Mouse (Mus musculus): ENCODE results near the gene Itga3. TPM values are rescaled to one million over a fixed set of nuclear protein-coding genes. Genes with fewer than 3 reads are reported as not detected.

The Itga3 gene
- polyA plus RNA-seq, 1 experiment from 2014 or later, result 29.0 TPM

GRCm38 (mm10) chr11:95077956-95078355 lies 1.4 kb upstream of the Itga3 start:
- whole genome bisulfite sequencing, result 50% methylated on average over 7 of the region's 7 CpGs
- Histone ChIP-seq H3K4me1 (replicated peaks; ENCODE audit: control insufficient read depth, insufficient read depth, low read length) (peaks cover 46% of the 10 kb centered on the region), H3K4me2 (ENCODE audit: low read length) (peak overlapping the region; percentile 81), H3K27me3 (replicated peaks; ENCODE audit: control insufficient read depth, insufficient read depth, low read length) (peaks cover 8% of the 10 kb centered on the region; the same call in 1 of the 2 replicates), H3K27ac (ENCODE audit: low read depth) (no peak overlapping the region), H3K9me3 (ENCODE audit: control insufficient read depth, low read length) (no peaks in the 10 kb centered on the region), H3K9ac (ENCODE audit: low read length) (no peak overlapping the region), H3K36me3 (ENCODE audit: control insufficient read depth, insufficient read depth, low read length) (no peaks in the 10 kb centered on the region), H3K4me3 (ENCODE audit: low read depth, low read length) (no peak overlapping the region)
- DNase-seq (ENCODE audit: low spot score), result no peak
- no peak for ATAC-seq (replicated peaks; ENCODE audit: low FRiP score, low TSS enrichment, low read depth)

- peak overlapping the region; percentile 60 for H3K9ac ChIP-seq (ENCODE audit: low read length)
- H3K4me2 ChIP-seq (ENCODE audit: low read length), result peak overlapping the region; percentile 81
- H3K36me3 ChIP-seq (ENCODE audit: control insufficient read depth, insufficient read depth, low read length), result no peaks in the 10 kb centered on the region
- WGBS, result 0% methylated on average over 41 of the region's 42 CpGs
- peaks cover 8% of the 10 kb centered on the region; the same call in 1 of the 2 replicates for H3K27me3 ChIP-seq (replicated peaks; ENCODE audit: control insufficient read depth, insufficient read depth, low read length)
- H3K4me1 ChIP-seq (replicated peaks; ENCODE audit: control insufficient read depth, insufficient read depth, low read length), result peaks cover 63% of the 10 kb centered on the region
- H3K4me3 ChIP-seq (ENCODE audit: low read depth, low read length), result peak overlapping the region; percentile 52
- peak; percentile 49 for ATAC-seq (replicated peaks; ENCODE audit: low FRiP score, low TSS enrichment, low read depth)
- no peaks in the 10 kb centered on the region for H3K9me3 ChIP-seq (ENCODE audit: control insufficient read depth, low read length)
- peak overlapping the region; percentile 69 for H3K27ac ChIP-seq (ENCODE audit: low read depth)
- DNase-seq (ENCODE audit: low spot score), result peak; percentile 84
These were observed 513 bp downstream of the Itga3 start for GRCm38 (mm10) chr11:95076041-95076535.

GRCm38 (mm10) chr11:95075197-95076040 lies 1.2 kb downstream of the Itga3 start:
- peak overlapping the region; percentile 52 for H3K4me3 ChIP-seq (ENCODE audit: low read depth, low read length)
- 5% methylated on average over 19 of the region's 19 CpGs for WGBS
- H3K27ac ChIP-seq (ENCODE audit: low read depth), result peak overlapping the region; percentile 69
- ATAC-seq (replicated peaks; ENCODE audit: low FRiP score, low TSS enrichment, low read depth) (peak; percentile 9; the same call in 1 of the 2 replicates), DNase-seq (ENCODE audit: low spot score) (peak; percentile 65)
- H3K4me2 ChIP-seq (ENCODE audit: low read length), result peak overlapping the region; percentile 81
- peaks cover 66% of the 10 kb centered on the region for H3K4me1 ChIP-seq (replicated peaks; ENCODE audit: control insufficient read depth, insufficient read depth, low read length)
- no peaks in the 10 kb centered on the region for H3K36me3 ChIP-seq (ENCODE audit: control insufficient read depth, insufficient read depth, low read length)
- H3K9ac ChIP-seq (ENCODE audit: low read length), result peak overlapping the region; percentile 60
- H3K9me3 ChIP-seq (ENCODE audit: control insufficient read depth, low read length), result no peaks in the 10 kb centered on the region
- peaks cover 8% of the 10 kb centered on the region; the same call in 1 of the 2 replicates for H3K27me3 ChIP-seq (replicated peaks; ENCODE audit: control insufficient read depth, insufficient read depth, low read length)

- 0 out of 2 replicates have a peak, but pooled peaks have one; percentile 10 for ATAC-seq (replicated peaks; ENCODE audit: low FRiP score, low TSS enrichment, low read depth)
- Histone ChIP-seq H3K4me1 (replicated peaks; ENCODE audit: control insufficient read depth, insufficient read depth, low read length) (peaks cover 63% of the 10 kb centered on the region), H3K27ac (ENCODE audit: low read depth) (0 out of 2 replicates have a peak overlapping the region, but pooled peaks have one; percentile 28), H3K4me3 (ENCODE audit: low read depth, low read length) (peak overlapping the region; percentile 52), H3K4me2 (ENCODE audit: low read length) (peak overlapping the region; percentile 81), H3K36me3 (ENCODE audit: control insufficient read depth, insufficient read depth, low read length) (no peaks in the 10 kb centered on the region), H3K9me3 (ENCODE audit: control insufficient read depth, low read length) (no peaks in the 10 kb centered on the region), H3K27me3 (replicated peaks; ENCODE audit: control insufficient read depth, insufficient read depth, low read length) (peaks cover 8% of the 10 kb centered on the region; the same call in 1 of the 2 replicates), H3K9ac (ENCODE audit: low read length) (no peak overlapping the region)
- DNase-seq (ENCODE audit: low spot score), result peak; percentile 64
- 37% methylated on average over 4 of the region's 4 CpGs for WGBS
These were observed 1.9 kb downstream of the Itga3 start for GRCm38 (mm10) chr11:95074694-95075093.

- Histone ChIP-seq H3K9ac (ENCODE audit: low read length) (no peak overlapping the region), H3K36me3 (ENCODE audit: control insufficient read depth, insufficient read depth, low read length) (no peaks in the 10 kb centered on the region), H3K4me3 (ENCODE audit: low read depth, low read length) (0 out of 2 replicates have a peak overlapping the region, but pooled peaks have one; percentile 6), H3K27ac (ENCODE audit: low read depth) (no peak overlapping the region), H3K4me2 (ENCODE audit: low read length) (peak overlapping the region; percentile 81), H3K27me3 (replicated peaks; ENCODE audit: control insufficient read depth, insufficient read depth, low read length) (peaks cover 8% of the 10 kb centered on the region; the same call in 1 of the 2 replicates), H3K4me1 (replicated peaks; ENCODE audit: control insufficient read depth, insufficient read depth, low read length) (peaks cover 54% of the 10 kb centered on the region), H3K9me3 (ENCODE audit: control insufficient read depth, low read length) (no peaks in the 10 kb centered on the region)
- ATAC-seq (replicated peaks; ENCODE audit: low FRiP score, low TSS enrichment, low read depth) (no peak), DNase-seq (ENCODE audit: low spot score) (no peak)
- WGBS, result 48% methylated on average over 4 of the region's 4 CpGs
These were observed 2.8 kb downstream of the Itga3 start for GRCm38 (mm10) chr11:95073835-95074234.

GRCm38 (mm10) chr11:95072804-95073203 lies 3.8 kb downstream of the Itga3 start:
- Histone ChIP-seq H3K27ac (ENCODE audit: low read depth) (no peak overlapping the region), H3K4me3 (ENCODE audit: low read depth, low read length) (no peak overlapping the region), H3K9ac (ENCODE audit: low read length) (no peak overlapping the region), H3K36me3 (ENCODE audit: control insufficient read depth, insufficient read depth, low read length) (no peaks in the 10 kb centered on the region), H3K27me3 (replicated peaks; ENCODE audit: control insufficient read depth, insufficient read depth, low read length) (peaks cover 5% of the 10 kb centered on the region; the same call in 1 of the 2 replicates), H3K4me2 (ENCODE audit: low read length) (no peak overlapping the region), H3K9me3 (ENCODE audit: control insufficient read depth, low read length) (no peaks in the 10 kb centered on the region), H3K4me1 (replicated peaks; ENCODE audit: control insufficient read depth, insufficient read depth, low read length) (peaks cover 47% of the 10 kb centered on the region)
- ATAC-seq (replicated peaks; ENCODE audit: low FRiP score, low TSS enrichment, low read depth) (no peak), DNase-seq (ENCODE audit: low spot score) (no peak)
- 68% methylated on average over 5 of the region's 5 CpGs for WGBS

GRCm38 (mm10) chr11:95072136-95072535 lies 4.5 kb downstream of the Itga3 start:
- no peak overlapping the region for H3K4me2 ChIP-seq (ENCODE audit: low read length)

GRCm38 (mm10) chr11:95071266-95071665 lies 5.3 kb downstream of the Itga3 start:
- 0 out of 2 replicates have a peak, but pooled peaks have one; percentile 24 for ATAC-seq (replicated peaks; ENCODE audit: low FRiP score, low TSS enrichment, low read depth)
- Histone ChIP-seq H3K9me3 (ENCODE audit: control insufficient read depth, low read length) (no peaks in the 10 kb centered on the region), H3K27me3 (replicated peaks; ENCODE audit: control insufficient read depth, insufficient read depth, low read length) (no peaks in the 10 kb centered on the region), H3K36me3 (ENCODE audit: control insufficient read depth, insufficient read depth, low read length) (no peaks in the 10 kb centered on the region), H3K4me1 (replicated peaks; ENCODE audit: control insufficient read depth, insufficient read depth, low read length) (peaks cover 46% of the 10 kb centered on the region), H3K9ac (ENCODE audit: low read length) (no peak overlapping the region), H3K27ac (ENCODE audit: low read depth) (peak overlapping the region; percentile 29; the same call in 1 of the 2 replicates), H3K4me3 (ENCODE audit: low read depth, low read length) (no peak overlapping the region), H3K4me2 (ENCODE audit: low read length) (no peak overlapping the region)
- WGBS, result 56% methylated on average over 7 of the region's 7 CpGs
- no peak for DNase-seq (ENCODE audit: low spot score)

More at GRCm38 (mm10) chr11:95072136-95072535, 4.5 kb downstream of the Itga3 start:
- no peaks in the 10 kb centered on the region for H3K9me3 ChIP-seq (ENCODE audit: control insufficient read depth, low read length)
- no peaks in the 10 kb centered on the region for H3K27me3 ChIP-seq (replicated peaks; ENCODE audit: control insufficient read depth, insufficient read depth, low read length)
- no peak for DNase-seq (ENCODE audit: low spot score)
- 80% methylated on average over 8 of the region's 8 CpGs for WGBS
- H3K27ac ChIP-seq (ENCODE audit: low read depth), result no peak overlapping the region
- peaks cover 46% of the 10 kb centered on the region for H3K4me1 ChIP-seq (replicated peaks; ENCODE audit: control insufficient read depth, insufficient read depth, low read length)
- ATAC-seq (replicated peaks; ENCODE audit: low FRiP score, low TSS enrichment, low read depth), result no peak
- no peaks in the 10 kb centered on the region for H3K36me3 ChIP-seq (ENCODE audit: control insufficient read depth, insufficient read depth, low read length)
- no peak overlapping the region for H3K9ac ChIP-seq (ENCODE audit: low read length)
- H3K4me3 ChIP-seq (ENCODE audit: low read depth, low read length), result no peak overlapping the region

Data from intestine, embryonic 14.5 days (tissue).